Mouse (Mus musculus) frontal cortex, adult (tissue): ENCODE results near the gene Ctnnbip1.
A peak's percentile ranks its signal among the peaks of the same experiment; 100 is the strongest.

Experiments
- ATAC-seq: cut with Nextera tagmentation; 2 replicates; pipeline ENCODE4 v1.9.2; 2017; ENCODE audit warnings: mild to moderate bottlenecking, moderate library complexity, mixed read lengths; ENCODE audit not compliant: low TSS enrichment

Gene Ctnnbip1

DNA sequence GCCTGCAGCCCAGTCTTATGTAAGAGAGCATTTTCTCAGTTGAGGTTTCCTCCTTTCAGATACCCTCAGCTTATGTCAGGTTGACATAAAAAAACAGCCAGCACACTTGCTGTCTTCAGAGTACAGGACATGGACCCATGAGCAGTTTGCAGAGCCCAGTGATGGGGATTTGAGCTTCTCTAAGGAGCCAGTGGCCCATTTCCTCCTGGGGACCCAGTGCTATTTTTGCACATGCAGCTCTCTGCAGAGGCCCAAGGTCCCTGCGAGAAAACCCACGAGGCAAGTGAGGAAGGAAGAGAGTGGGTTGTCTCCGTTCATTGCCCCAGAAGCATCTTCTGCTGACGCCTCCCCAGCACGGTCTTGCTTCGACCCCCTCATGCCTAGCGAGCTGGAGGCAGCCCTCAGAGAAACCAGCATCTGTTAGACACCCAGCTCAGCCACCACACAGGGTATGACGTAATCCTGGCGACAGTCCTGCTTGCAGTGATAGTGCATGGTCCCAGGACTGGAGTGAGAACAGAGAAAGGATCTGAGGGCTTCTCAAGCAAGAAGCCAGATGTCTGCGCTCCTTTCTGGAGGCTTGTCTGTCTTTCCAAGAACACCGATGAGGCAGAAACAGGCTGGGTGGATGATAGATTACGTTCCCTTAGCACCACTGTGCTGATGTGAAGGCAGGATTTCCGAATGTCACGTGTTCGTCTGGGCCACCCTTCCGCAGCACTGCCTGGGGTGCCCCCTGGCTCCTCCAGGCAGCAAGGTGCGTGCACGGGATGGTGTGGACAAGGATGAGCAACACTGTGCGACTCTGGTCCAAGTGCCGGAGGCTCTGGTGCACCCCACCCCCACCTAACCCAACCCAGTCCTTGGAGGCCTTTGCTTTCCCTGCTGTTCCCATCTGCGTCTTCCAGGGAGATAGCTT, 44.2 kb downstream of the Ctnnbip1 start:
- peak; percentile 77 for ATAC-seq

- peak; percentile 32; the same call in 1 of the 2 replicates for ATAC-seq
Observed at GRCm38 (mm10) chr4:149562905-149563347, 44.9 kb downstream of the Ctnnbip1 start.

GRCm38 (mm10) chr4:149563941-149564361, 45.9 kb downstream of the Ctnnbip1 start:
- no peak for ATAC-seq

- ATAC-seq = peak; percentile 55
Observed at GRCm38 (mm10) chr4:149564452-149565407, 46.7 kb downstream of the Ctnnbip1 start.

DNA sequence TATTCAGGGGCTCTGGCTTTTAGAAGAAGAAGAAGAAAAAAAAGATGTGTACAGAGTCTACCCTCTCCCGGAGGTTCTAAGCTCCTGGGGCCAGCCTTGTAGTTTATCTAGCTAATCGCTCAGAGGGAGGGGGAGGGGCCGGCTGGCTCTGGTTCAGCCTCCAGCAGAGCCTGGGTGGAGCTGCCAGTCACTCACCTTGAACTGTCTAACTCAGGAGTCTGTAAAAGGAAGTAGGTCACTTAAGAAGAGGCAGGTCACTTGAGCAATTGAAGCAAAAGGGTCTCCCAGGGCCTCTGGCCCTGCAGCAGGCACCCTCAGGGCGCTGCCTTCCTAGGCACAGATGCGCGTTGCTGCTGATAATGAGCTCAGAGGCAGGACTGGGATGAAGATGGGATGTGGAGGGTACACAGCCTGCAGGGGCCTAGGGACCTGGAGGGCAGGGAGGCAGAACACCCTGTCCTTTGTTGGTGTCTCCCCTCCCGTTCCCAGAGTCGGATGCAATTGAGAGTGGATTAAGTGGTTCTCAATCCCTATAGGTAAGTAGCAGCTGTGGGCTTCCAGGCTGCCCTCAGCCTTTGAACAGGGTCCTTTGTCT, 49.5 kb downstream of the Ctnnbip1 start:
- ATAC-seq = no peak

DNA sequence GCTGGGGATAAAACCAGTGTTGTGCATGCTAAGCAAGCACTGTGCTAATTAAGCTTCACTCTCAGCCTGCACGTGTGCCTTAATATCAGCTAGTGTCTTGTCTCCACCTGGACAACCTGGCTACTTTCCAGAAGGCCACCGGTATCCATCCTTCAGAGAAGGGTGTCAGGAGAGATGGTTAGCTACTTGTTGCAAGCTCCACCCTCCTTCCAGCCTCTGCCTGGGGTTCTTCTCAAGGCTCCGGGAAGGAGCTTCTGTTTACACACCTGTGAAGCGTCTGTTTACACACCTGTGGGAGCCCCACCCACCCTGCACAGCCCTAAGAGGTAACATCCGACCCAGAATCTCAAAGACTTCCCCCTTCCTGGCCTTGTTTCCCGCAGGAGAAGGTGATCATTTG, 50.6 kb downstream of the Ctnnbip1 start:
- ATAC-seq = no peak

DNA sequence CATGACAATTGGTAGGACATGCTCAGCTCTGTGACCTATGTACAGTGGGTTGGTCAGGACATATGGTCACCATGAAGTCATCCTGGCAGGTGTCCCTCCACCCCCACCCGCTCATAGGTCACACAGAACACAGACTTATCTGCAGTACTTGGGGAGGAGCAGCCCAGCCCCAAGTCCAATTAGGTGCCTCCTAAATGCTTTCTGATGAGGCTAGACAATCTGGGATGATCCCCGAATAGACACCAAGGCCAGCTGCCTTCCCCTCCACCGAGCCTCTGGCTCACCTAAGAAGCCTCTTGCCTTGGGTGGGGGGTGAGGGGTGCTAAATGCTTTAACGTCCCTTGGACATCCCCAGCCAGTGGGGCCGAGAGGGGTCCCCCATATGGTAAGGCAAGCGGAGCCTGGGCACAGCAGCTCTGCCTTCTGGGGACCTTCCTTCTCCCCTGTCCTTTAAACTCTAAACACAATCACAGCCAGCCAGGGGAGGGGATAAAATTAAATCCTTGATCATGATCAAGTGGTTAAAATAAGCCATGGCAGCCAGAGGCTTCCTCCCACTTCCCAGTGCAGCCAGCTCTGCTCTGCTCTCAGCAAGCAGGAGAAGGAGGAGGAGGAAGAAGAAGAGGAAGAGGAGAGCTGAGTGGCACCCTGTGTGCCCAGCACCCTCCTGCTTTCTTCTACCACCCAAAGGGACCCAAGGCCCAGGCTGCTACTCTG, 51.9 kb downstream of the Ctnnbip1 start:
- ATAC-seq = peak; percentile 77

- ATAC-seq = no peak
Observed at GRCm38 (mm10) chr4:149570498-149570863, 52.4 kb downstream of the Ctnnbip1 start.

DNA sequence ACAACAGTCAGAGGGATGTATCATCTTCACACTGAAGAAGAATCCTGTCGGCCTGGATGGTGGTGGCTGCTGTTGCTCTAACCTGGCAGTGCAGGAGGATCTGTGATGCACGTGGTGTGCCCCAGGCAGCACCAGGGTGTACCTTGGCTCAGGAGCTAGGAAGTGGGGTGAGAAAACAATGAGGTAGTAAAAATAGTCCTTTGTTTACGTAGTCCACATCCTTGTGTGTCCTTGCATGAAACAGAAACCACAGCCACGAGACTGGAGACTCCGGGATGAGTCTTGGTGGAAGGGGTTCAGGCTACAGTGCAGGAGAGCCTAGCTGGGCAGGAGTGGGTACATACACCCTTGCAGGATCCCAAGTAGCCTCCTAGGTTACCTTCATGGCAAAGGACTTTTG, 53.2 kb downstream of the Ctnnbip1 start:
- ATAC-seq = no peak

GRCm38 (mm10) chr4:149571651-149572149, 53.7 kb downstream of the Ctnnbip1 start:
- ATAC-seq = no peak

- 0 out of 2 replicates have a peak, but pooled peaks have one; percentile 17 for ATAC-seq
Observed at GRCm38 (mm10) chr4:149572446-149572845, 54.4 kb downstream of the Ctnnbip1 start.

DNA sequence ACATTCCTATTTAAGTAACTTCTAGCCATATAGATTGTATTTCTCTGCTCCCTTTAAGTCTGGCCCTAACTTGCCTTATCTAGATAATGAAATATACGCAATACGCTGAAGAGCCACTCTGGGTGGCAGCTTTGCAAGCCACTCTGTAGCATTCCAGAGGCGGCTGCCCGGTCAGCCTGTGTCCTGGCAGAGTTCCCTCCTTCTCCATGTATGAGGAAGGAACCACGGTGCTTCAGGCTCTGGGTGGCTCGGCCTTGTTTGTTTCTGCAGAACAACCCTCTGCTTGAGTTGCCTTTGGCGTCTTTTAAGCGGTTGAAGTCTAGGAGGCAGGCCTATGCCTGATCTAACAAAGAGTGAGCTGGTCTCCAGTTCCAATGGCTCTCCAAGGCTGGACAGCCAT, 54.8 kb downstream of the Ctnnbip1 start:
- no peak for ATAC-seq

- ATAC-seq = no peak
Observed at GRCm38 (mm10) chr4:149574391-149574821, 56.4 kb downstream of the Ctnnbip1 start.

DNA sequence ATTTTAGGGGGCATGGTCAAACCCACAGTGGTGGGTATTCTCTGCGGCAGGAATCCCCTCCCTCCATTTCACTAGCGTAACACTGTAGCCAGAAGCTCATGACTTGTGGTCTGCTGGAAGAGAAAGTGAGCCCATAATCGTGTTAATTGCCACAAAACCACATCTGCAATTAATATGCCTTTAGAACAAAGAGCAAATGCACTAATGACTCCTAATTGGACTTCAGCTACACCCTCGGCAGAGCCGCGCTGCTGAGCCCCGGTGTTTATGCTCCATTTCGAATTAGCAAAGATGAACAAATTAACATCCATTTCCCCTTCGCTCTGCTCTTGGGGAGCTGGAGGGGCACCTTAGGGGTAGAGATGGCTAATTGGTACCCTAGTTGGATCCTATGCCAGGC, 58.0 kb downstream of the Ctnnbip1 start:
- ATAC-seq = no peak

- no peak for ATAC-seq
Observed at GRCm38 (mm10) chr4:149576993-149577548, 59.0 kb downstream of the Ctnnbip1 start.

GRCm38 (mm10) chr4:149578085-149578681, 60.1 kb downstream of the Ctnnbip1 start:
- peak; percentile 68 for ATAC-seq

DNA sequence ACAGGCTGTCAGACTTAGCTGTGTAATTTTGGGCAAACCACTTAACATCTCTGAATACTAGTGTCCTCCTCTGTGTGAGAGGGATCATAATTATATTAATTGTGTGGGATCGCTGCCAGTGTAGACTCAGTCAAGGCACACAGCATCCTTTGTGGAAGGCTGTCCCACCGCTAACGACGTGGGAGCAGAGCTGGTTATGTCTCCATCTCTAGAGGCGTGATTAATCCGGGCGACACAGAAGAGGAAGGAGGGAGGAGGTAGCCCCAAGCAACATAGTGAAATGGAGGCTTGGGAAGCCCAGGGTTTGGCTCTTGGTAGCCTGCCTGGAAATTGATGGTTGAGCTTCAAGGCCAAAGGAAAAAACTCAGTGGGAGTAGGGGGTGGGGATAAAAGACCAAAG, 60.8 kb downstream of the Ctnnbip1 start:
- peak; percentile 46; the same call in 1 of the 2 replicates for ATAC-seq

GRCm38 (mm10) chr4:149585236-149585635, 67.2 kb downstream of the Ctnnbip1 start:
- no peak for ATAC-seq

- ATAC-seq = peak; percentile 39
Observed at GRCm38 (mm10) chr4:149586044-149586782, 68.2 kb downstream of the Ctnnbip1 start, which contains the start of gene Clstn1. Clstn1 (plus strand) TSS chr4:149586468.
